Mouse (Mus musculus) layer of hippocampus, adult 18-20 months (tissue): ENCODE measurements around the gene Spindoc. TPM values are rescaled to one million over a fixed set of nuclear protein-coding genes. Genes with fewer than 3 reads are reported as not detected.
A peak's percentile ranks its signal among the peaks of the same experiment; 100 is the strongest.
"Not testable (repeated sequence)": the region's sequence is repeated elsewhere in the genome, so short reads cannot be mapped to it uniquely, and the experiment has no call there.

Source experiments
- DNase-seq, 2 experiments: peaks; one replicate each; pipeline ENCODE4 v3.0.0; 2022; ENCODE audit warnings: low spot score in 2 of 2
- total RNA-seq, 2 experiments: library from RNA; stranded (reverse); gene quantifications; 2 replicates each; pipeline ENCODE4 v1.2.3; 2021

The Spindoc gene
- total RNA-seq, 2 experiments from 2014 or later, result 33.6 to 34.2 TPM

- DNase-seq, result no peak
Measured at GRCm38 (mm10) chr19:7400635-7401034, 17.8 kb upstream of the Spindoc start.

- DNase-seq, result not testable (repeated sequence)
Measured at GRCm38 (mm10) chr19:7398898-7399297, 16.1 kb upstream of the Spindoc start.

- not testable (repeated sequence) for DNase-seq
Measured at GRCm38 (mm10) chr19:7396867-7397826, 14.4 kb upstream of the Spindoc start.

GRCm38 (mm10) chr19:7388488-7388887 lies 5.7 kb upstream of the Spindoc start:
- DNase-seq, result no peak

GRCm38 (mm10) chr19:7386042-7386441 lies 3.2 kb upstream of the Spindoc start:
- DNase-seq, result no peak

GRCm38 (mm10) chr19:7382248-7382902 lies 419 bp downstream of the Spindoc start:
- DNase-seq, result peak; percentile 10 to 55

GRCm38 (mm10) chr19:7381906-7382247 lies 917 bp downstream of the Spindoc start:
- peak in 1 of 2 experiments; percentile 12 for DNase-seq

- no peak for DNase-seq
Measured at GRCm38 (mm10) chr19:7377639-7378038, 5.2 kb downstream of the Spindoc start.

- DNase-seq, result no peak
Measured at GRCm38 (mm10) chr19:7374491-7374890, 8.3 kb downstream of the Spindoc start.

- not testable (repeated sequence) for DNase-seq
Measured at GRCm38 (mm10) chr19:7369469-7369868, 13.3 kb downstream of the Spindoc start.

GRCm38 (mm10) chr19:7353636-7354035 lies 29.2 kb downstream of the Spindoc start:
- DNase-seq, result no peak

GRCm38 (mm10) chr19:7352809-7353495 lies 29.8 kb downstream of the Spindoc start:
- DNase-seq, result no peak

GRCm38 (mm10) chr19:7349993-7350392 lies 32.8 kb downstream of the Spindoc start:
- DNase-seq, result no peak

GRCm38 (mm10) chr19:7345235-7345755 lies 37.5 kb downstream of the Spindoc start:
- peak; percentile 21 to 71 for DNase-seq

GRCm38 (mm10) chr19:7342646-7343045 lies 40.1 kb downstream of the Spindoc start:
- no peak for DNase-seq

- peak; percentile 98 to 100 for DNase-seq
Measured at GRCm38 (mm10) chr19:7341512-7342397, 41.0 kb downstream of the Spindoc start, which contains the start of gene Mark2. Gene Mark2, minus strand, starts transcription at chr19:7341860.

- DNase-seq, result peak; percentile 14 to 33
Measured at GRCm38 (mm10) chr19:7340780-7341475, 41.9 kb downstream of the Spindoc start.

GRCm38 (mm10) chr19:7340371-7340779 lies 42.4 kb downstream of the Spindoc start:
- DNase-seq, result peak; percentile 30 to 37

- no peak for DNase-seq
Measured at GRCm38 (mm10) chr19:7339867-7340266, 42.9 kb downstream of the Spindoc start.

- no peak for DNase-seq
Measured at GRCm38 (mm10) chr19:7339026-7339425, 43.8 kb downstream of the Spindoc start.
